Mouse (Mus musculus) limb, embryonic 14.5 days (tissue): Measurements from ENCODE around the gene Spag5. TPM values are rescaled to one million over a fixed set of nuclear protein-coding genes. Genes with fewer than 3 reads are reported as not detected.

Source experiments
- ATAC-seq: fragments of 200-750 bp; cut with Nextera tagmentation; 2 replicates; pipeline ENCODE4 v1.8.0; 2017; ENCODE audit warnings: low read depth, moderate number of reproducible peaks, moderate TSS enrichment; ENCODE audit not compliant: low FRiP score
- DNase-seq: peaks from one replicate; pipeline ENCODE4 v3.0.0-alpha.2; 2015; ENCODE audit warnings: low spot score
- H3K27ac ChIP-seq: fragments of 300-500 bp; sonication (generic); replicated peaks from 2 replicates; pipeline ENCODE4 v1.5.1; 2014; ENCODE audit warnings: low read depth, mild to moderate bottlenecking, low read length, moderate library complexity, mixed read lengths
- H3K27me3 ChIP-seq: fragments of 300-500 bp; sonication (generic); 2 replicates; pipeline ENCODE4 v1.6.1; 2014; ENCODE audit warnings: low read length, mixed read lengths; ENCODE audit not compliant: control insufficient read depth, insufficient read depth
- H3K36me3 ChIP-seq: fragments of 300-500 bp; sonication (generic); 2 replicates; pipeline ENCODE4 v1.6.1; 2014; ENCODE audit warnings: mild to moderate bottlenecking, low read length, moderate library complexity, mixed read lengths; ENCODE audit not compliant: control insufficient read depth, insufficient read depth
- H3K4me1 ChIP-seq: fragments of 300-500 bp; sonication (generic); 2 replicates; pipeline ENCODE4 v1.6.1; 2014; ENCODE audit warnings: antibody characterized with exemption, low read length, mixed read lengths; ENCODE audit not compliant: control insufficient read depth, insufficient read depth
- H3K4me2 ChIP-seq: fragments of 300-500 bp; sonication (generic); replicated peaks from 2 replicates; pipeline ENCODE4 v1.6.1; 2014; ENCODE audit warnings: low read depth, mild to moderate bottlenecking, low read length, moderate library complexity; ENCODE audit not compliant: severe bottlenecking
- H3K4me3 ChIP-seq: fragments of 300-500 bp; sonication (generic); replicated peaks from 2 replicates; pipeline ENCODE4 v1.5.1; 2014; ENCODE audit warnings: low read length
- H3K9ac ChIP-seq: fragments of 300-500 bp; sonication (generic); 2 replicates; pipeline ENCODE4 v1.6.1; 2014; ENCODE audit warnings: mild to moderate bottlenecking, low read depth, low read length, moderate library complexity; ENCODE audit not compliant: severe bottlenecking
- H3K9me3 ChIP-seq: fragments of 300-500 bp; sonication (generic); 2 replicates; pipeline ENCODE4 v1.6.1; 2016; ENCODE audit warnings: low read length; ENCODE audit not compliant: control insufficient read depth
- POLR2A ChIP-seq: fragments of 200-500 bp; IDR thresholded peaks from 2 replicates; pipeline ENCODE4 v1.8.0; 2012; ENCODE audit warnings: inconsistent platforms, mild to moderate bottlenecking, moderate library complexity, borderline replicate concordance; ENCODE audit not compliant: insufficient read depth, insufficient read length; ENCODE audit errors: extremely low read depth
- WGBS: fragments of 180-500 bp; shearing (Covaris S2); extraction: QIAGEN DNeasy Blood & Tissue Kit; methylation state at CpG from one replicate; pipeline ENCODE4 v1.1.7; 2014; 5-methylcytosine and 5-hydroxymethylcytosine counted together
- polyA plus RNA-seq, 2 experiments: library from polyadenylated mRNA; depleted of rRNA in 1 of 2; stranded (reverse) in 1 of 2; unstranded in 1 of 2; fragments of >200 nt; fragmentation: Nextera tagmentation in 1 of 2; extraction: Ambion mirVana in 1 of 2; gene quantifications; 2 replicates each; pipeline versions ENCODE4 v1.2.1 to v1.2.3; 2012 to 2014

Gene Spag5
- polyA plus RNA-seq, 2 experiments: 28.7 to 57.3 TPM

- peaks cover 5% of the 10 kb centered on the region; the same call in 1 of the 2 replicates for H3K4me1 ChIP-seq
- no peak for TF ChIP-seq POLR2A
- no peak for DNase-seq
- no peaks in the 10 kb centered on the region for H3K27me3 ChIP-seq
- H3K4me2 ChIP-seq: peak overlapping the region; percentile 77
- peak overlapping the region; percentile 66 for H3K9ac ChIP-seq
- H3K9me3 ChIP-seq: no peaks in the 10 kb centered on the region
- ATAC-seq: peak; percentile 56; the same call in 1 of the 2 replicates
- WGBS: 2% methylated on average over 23 of the region's 41 CpGs
- no peak overlapping the region for H3K27ac ChIP-seq
- H3K36me3 ChIP-seq: peaks cover 16% of the 10 kb centered on the region
- peak overlapping the region; percentile 64 for H3K4me3 ChIP-seq
Measured at GRCm38 (mm10) chr11:78328512-78329056, 27.3 kb downstream of the Spag5 start.

DNA sequence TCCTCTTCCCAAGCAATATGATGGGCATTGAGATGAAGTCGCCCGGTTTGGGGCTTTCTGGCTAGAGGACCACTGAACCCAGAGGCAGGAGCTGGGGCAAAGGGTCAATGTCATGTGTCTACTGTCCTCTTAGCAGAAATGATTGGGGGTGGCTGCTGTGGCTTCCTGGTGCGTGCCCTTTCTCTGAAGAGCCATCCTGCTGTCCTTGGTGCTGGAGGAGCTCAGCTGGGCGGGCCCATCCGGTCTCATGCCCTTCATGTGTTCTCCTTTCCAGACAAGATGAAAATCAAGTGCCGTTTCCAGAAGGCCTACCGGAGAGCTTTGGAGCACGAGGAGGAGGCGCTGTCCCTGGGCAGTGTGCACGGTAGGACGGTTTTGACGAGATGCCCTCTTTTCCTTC lies 31.3 kb downstream of the Spag5 start:
- DNase-seq (no peak), ATAC-seq (no peak)
- H3K4me2 ChIP-seq: no peak overlapping the region
- peaks cover 40% of the 10 kb centered on the region for H3K36me3 ChIP-seq
- H3K27me3 ChIP-seq: no peaks in the 10 kb centered on the region
- WGBS: 97% methylated on average over 12 of the region's 12 CpGs
- TF ChIP-seq POLR2A: no peak
- H3K9ac ChIP-seq: no peak overlapping the region
- H3K4me3 ChIP-seq: no peak overlapping the region
- peaks cover 5% of the 10 kb centered on the region; the same call in 1 of the 2 replicates for H3K4me1 ChIP-seq
- H3K27ac ChIP-seq: no peak overlapping the region
- no peaks in the 10 kb centered on the region for H3K9me3 ChIP-seq

- no peak overlapping the region for H3K4me3 ChIP-seq
- H3K4me2 ChIP-seq: no peak overlapping the region
- DNase-seq (no peak), ATAC-seq (no peak)
- peaks cover 2% of the 10 kb centered on the region; the same call in 1 of the 2 replicates for H3K4me1 ChIP-seq
- H3K27me3 ChIP-seq: no peaks in the 10 kb centered on the region
- no peak for TF ChIP-seq POLR2A
- 94% methylated on average over 5 of the region's 5 CpGs for WGBS
- peaks cover 48% of the 10 kb centered on the region for H3K36me3 ChIP-seq
- H3K9ac ChIP-seq: no peak overlapping the region
- H3K27ac ChIP-seq: no peak overlapping the region
- H3K9me3 ChIP-seq: no peaks in the 10 kb centered on the region
Measured at GRCm38 (mm10) chr11:78333992-78334391, 32.7 kb downstream of the Spag5 start.

GRCm38 (mm10) chr11:78337040-78337439 lies 35.7 kb downstream of the Spag5 start:
- H3K4me3 ChIP-seq: no peak overlapping the region
- H3K9ac ChIP-seq: no peak overlapping the region
- no peak overlapping the region for H3K27ac ChIP-seq
- no peak for ATAC-seq
- H3K4me1 ChIP-seq: no peaks in the 10 kb centered on the region
- H3K9me3 ChIP-seq: no peaks in the 10 kb centered on the region
- no peak for DNase-seq
- H3K36me3 ChIP-seq: peaks cover 67% of the 10 kb centered on the region
- no peak overlapping the region for H3K4me2 ChIP-seq
- TF ChIP-seq POLR2A: no peak
- 94% methylated on average over 8 of the region's 8 CpGs for WGBS
- H3K27me3 ChIP-seq: no peaks in the 10 kb centered on the region

DNA sequence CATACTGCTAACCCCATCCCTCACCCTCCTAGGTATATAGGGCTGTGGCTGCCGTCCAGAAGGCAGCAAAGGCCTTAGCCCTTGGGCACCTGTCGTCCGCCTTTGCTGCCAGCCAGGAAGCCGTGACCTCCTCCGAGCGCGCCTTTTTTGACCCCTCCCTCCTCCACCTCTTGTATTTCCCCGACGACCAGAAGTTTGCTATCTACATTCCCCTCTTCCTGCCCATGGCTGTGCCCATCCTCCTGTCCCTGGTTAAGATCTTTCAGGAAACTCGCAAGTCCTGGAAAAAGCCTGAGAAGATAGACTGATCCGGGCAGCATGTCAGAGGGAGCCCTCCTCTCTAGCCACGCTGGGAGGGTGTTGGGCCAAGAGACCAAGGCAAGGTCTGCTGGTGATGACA lies 40.4 kb downstream of the Spag5 start:
- no peak overlapping the region for H3K9ac ChIP-seq
- peaks cover 33% of the 10 kb centered on the region for H3K36me3 ChIP-seq
- no peak for TF ChIP-seq POLR2A
- 85% methylated on average over 12 of the region's 12 CpGs for WGBS
- no peak overlapping the region for H3K4me3 ChIP-seq
- no peak overlapping the region for H3K27ac ChIP-seq
- no peaks in the 10 kb centered on the region for H3K9me3 ChIP-seq
- DNase-seq: no peak
- H3K4me1 ChIP-seq: peaks cover 29% of the 10 kb centered on the region
- H3K4me2 ChIP-seq: no peak overlapping the region
- no peaks in the 10 kb centered on the region for H3K27me3 ChIP-seq
- ATAC-seq: no peak
